Mouse (Mus musculus) ovary, postnatal 14 days (tissue): ENCODE results near the gene Vstm4.
A peak's percentile ranks its signal among the peaks of the same experiment; 100 is the strongest.

Experiments used
- DNase-seq: peaks from one replicate; pipeline ENCODE4 v3.0.0; 2022; ENCODE audit warnings: low spot score

Gene Vstm4

GRCm38 (mm10) chr14:32859831-32860569, 3.4 kb downstream of the Vstm4 start:
- DNase-seq, result no peak

GRCm38 (mm10) chr14:32861149-32861581, 4.6 kb downstream of the Vstm4 start:
- DNase-seq, result peak; percentile 13

GRCm38 (mm10) chr14:32861656-32862055, 5.1 kb downstream of the Vstm4 start:
- no peak for DNase-seq

GRCm38 (mm10) chr14:32865331-32865730, 8.8 kb downstream of the Vstm4 start:
- no peak for DNase-seq

- DNase-seq, result no peak
These were observed 15.4 kb downstream of the Vstm4 start for GRCm38 (mm10) chr14:32871963-32872362.

- no peak for DNase-seq
These were observed 21.0 kb downstream of the Vstm4 start for GRCm38 (mm10) chr14:32877549-32877948.

- DNase-seq, result no peak
These were observed 23.8 kb downstream of the Vstm4 start for GRCm38 (mm10) chr14:32880332-32880731.

GRCm38 (mm10) chr14:32881693-32882092, 25.1 kb downstream of the Vstm4 start:
- DNase-seq, result no peak

- no peak for DNase-seq
These were observed 32.5 kb downstream of the Vstm4 start for GRCm38 (mm10) chr14:32888876-32889674.

- no peak for DNase-seq
These were observed 37.8 kb downstream of the Vstm4 start for GRCm38 (mm10) chr14:32894341-32894853.

GRCm38 (mm10) chr14:32894878-32895277, 38.3 kb downstream of the Vstm4 start:
- no peak for DNase-seq

GRCm38 (mm10) chr14:32896896-32897295, 40.3 kb downstream of the Vstm4 start:
- DNase-seq, result peak; percentile 49

- DNase-seq, result no peak
These were observed 46.6 kb downstream of the Vstm4 start for GRCm38 (mm10) chr14:32903203-32903602.

GRCm38 (mm10) chr14:32906545-32906944, 50.0 kb downstream of the Vstm4 start:
- DNase-seq, result no peak

GRCm38 (mm10) chr14:32909112-32909511, 52.6 kb downstream of the Vstm4 start:
- DNase-seq, result no peak

GRCm38 (mm10) chr14:32911187-32911586, 54.6 kb downstream of the Vstm4 start:
- DNase-seq, result no peak

- no peak for DNase-seq
These were observed 58.8 kb downstream of the Vstm4 start for GRCm38 (mm10) chr14:32915360-32915759.

- DNase-seq, result no peak
These were observed 61.4 kb downstream of the Vstm4 start for GRCm38 (mm10) chr14:32917919-32918318.

- no peak for DNase-seq
These were observed 67.3 kb downstream of the Vstm4 start for GRCm38 (mm10) chr14:32923871-32924270.

- DNase-seq, result no peak
These were observed 75.2 kb downstream of the Vstm4 start for GRCm38 (mm10) chr14:32931709-32932108.

GRCm38 (mm10) chr14:32932220-32932619, 75.7 kb downstream of the Vstm4 start:
- DNase-seq, result no peak

GRCm38 (mm10) chr14:32934064-32934463, 77.5 kb downstream of the Vstm4 start:
- DNase-seq, result no peak

- DNase-seq, result no peak
These were observed 82.7 kb downstream of the Vstm4 start for GRCm38 (mm10) chr14:32939217-32939616.
